Mouse (Mus musculus): ENCODE data around the gene Rhobtb1.

GRCm38 (mm10) chr10:69335195-69335536 lies 183.9 kb downstream of the Rhobtb1 start:
- TF ChIP-seq CTCF (IDR thresholded peaks at IDR 0.05; ENCODE audit: borderline replicate concordance, control insufficient read depth, extremely low read depth, insufficient read depth, low read length, poor library complexity): no peak
- no peak for TF ChIP-seq POLR2A (IDR thresholded peaks at IDR 0.05; ENCODE audit: control insufficient read depth, extremely low read depth, insufficient read depth, low read length, poor library complexity)

Measured in thymus, adult 2 months (tissue).